Mouse (Mus musculus): ENCODE measurements around the gene Fmo6.

GRCm38 (mm10) chr1:162947934-162948333 lies 10.6 kb upstream of the Fmo6 start:
- TF ChIP-seq ZNF384 (IDR thresholded peaks at IDR 0.05; ENCODE audit: low read depth, low read length): no peak
- no peak for TF ChIP-seq HCFC1 (IDR thresholded peaks at IDR 0.05; ENCODE audit: borderline replicate concordance, insufficient read depth, low read length)
- TF ChIP-seq ZC3H11A (IDR thresholded peaks at IDR 0.05; ENCODE audit: borderline replicate concordance, low read depth, low read length): no peak
